19 mouse cellular contexts compared by ENCODE assay signal in genomic region chr17:93600236-93600635, GRCm38 (mm10).
DNase-seq lines count a peak whose midpoint lies in the region; ATAC-seq lines count a peak whose summit lies in the region.
"Had no signal": no experiment of that assay in that cellular context is flagged by ENCODE, and none has a peak within 500 bp of the region (broad histone marks: within the 10 kb centered on the region; RNA-seq: fewer than 3 reads in every experiment).

No protein-coding gene starts in this region.

- peak; percentile 58 to 65; a peak in 3 of 4 replicates for ATAC-seq in hematopoietic stem cell, adult 5-6 weeks (replicated peaks in 1 of 2; ENCODE audit: insufficient read depth in 1 of 2, low FRiP score in 2 of 2, low TSS enrichment in 1 of 2, low read depth in 1 of 2, poor library complexity in 2 of 2, severe bottlenecking in 2 of 2)
- ATAC-seq: activated CD4-positive, CD25-positive, alpha-beta regulatory T cell, adult 4 months; forebrain, embryonic 13.5 days; forebrain, embryonic 15.5 days; forebrain, postnatal 0 days; Patski had no signal

- peak; percentile 1 for DNase-seq in 3T3-L1 (ENCODE audit: low read depth, low spot score)
- DNase-seq in CD4-positive helper T cell, adult 2 months (ENCODE audit: low read depth, low spot score) = peak; percentile 5
- DNase-seq in urinary bladder, postnatal 14 days (ENCODE audit: low spot score) = no peak
- DNase-seq in lung, postnatal 10 days = no peak
- DNase-seq: adrenal gland, adult 2 months; adrenal gland, postnatal 10 days; adrenal gland, postnatal 25 days; B cell, adult 2 months; cerebellum, adult 11 months; cerebellum, adult 18-20 months; cerebellum, adult 8-10 months; cerebellum, postnatal 10 days; cerebellum, postnatal 25 days; forebrain, postnatal 0 days had no signal

Comparison
In these comparisons a context has a peak if more than half of its experiments do, and no peak if none do; other contexts are left out.
1. DNase-seq: peak in 3T3-L1 (single experiment) and CD4-positive helper T cell, adult 2 months (single experiment); none in urinary bladder, postnatal 14 days (single experiment) and lung, postnatal 10 days (single experiment).